18 mouse cellular contexts compared by ENCODE assay signal in genomic region chr13:39472621-39473020, GRCm38 (mm10).
DNase-seq lines count a peak whose midpoint lies in the region; TF ChIP-seq lines count a peak whose summit lies in the region.
"Had no signal": no experiment of that assay in that cellular context is flagged by ENCODE, and none has a peak within 500 bp of the region (broad histone marks: within the 10 kb centered on the region; RNA-seq: fewer than 3 reads in every experiment).

No protein-coding gene starts in this region.

- TF ChIP-seq POLR2A in brain, embryonic 14.5 days (IDR thresholded peaks at IDR 0.05; ENCODE audit: borderline replicate concordance, extremely low read depth, insufficient read depth, insufficient read length, poor library complexity, severe bottlenecking) = no peak

- peak; percentile 37 to 66 for DNase-seq in cerebellum, postnatal 10 days
- DNase-seq in cerebellum, adult 11 months = no peak
- peak; percentile 2 to 5 for DNase-seq in heart, postnatal 10 days
- no peak for DNase-seq in heart, adult 8-10 months (ENCODE audit: low spot score)
- peak; percentile 2 for DNase-seq in ES-CJ7 (ENCODE audit: low read depth, low spot score)
- DNase-seq in brain, embryonic 14.5 days (ENCODE audit: low read depth) = peak; percentile 15
- DNase-seq in spleen, postnatal 10 days (ENCODE audit: low spot score in 2 of 2) = no peak
- DNase-seq: adrenal gland, postnatal 14 days; gastrocnemius, adult 2 months; heart, postnatal 4 days; kidney, adult 11 months; kidney, postnatal 36 days; liver, embryonic 13.5 days; lung, adult 18-20 months; lung, postnatal 4 days; right cerebral cortex, postnatal 4 days; thymus, adult 2 months; thymus, postnatal 36 days had no signal

- intact Hi-C loops in heart, postnatal 10 days (cut with DNase I) = no loop called here

- TF ChIP-seq CTCF in brain, embryonic 14.5 days (IDR thresholded peaks at IDR 0.05; ENCODE audit: borderline replicate concordance, extremely low read depth, insufficient read depth, insufficient read length) = no peak

Comparison
In these comparisons a context has a peak if more than half of its experiments do, and no peak if none do; other contexts are left out.
1. DNase-seq: peak in cerebellum, postnatal 10 days (2 of 2), heart, postnatal 10 days (2 of 2), ES-CJ7 (single experiment) and brain, embryonic 14.5 days (single experiment); none in cerebellum, adult 11 months (single experiment), heart, adult 8-10 months (single experiment) and spleen, postnatal 10 days (0 of 2).